Mouse (Mus musculus) adrenal gland, postnatal 14 days (tissue): Measurements from ENCODE around the gene Gm49378. TPM values are rescaled to one million over a fixed set of nuclear protein-coding genes. Genes with fewer than 3 reads are reported as not detected.
A peak's percentile ranks its signal among the peaks of the same experiment; 100 is the strongest.

ENCODE experiments used
- DNase-seq: peaks from one replicate; pipeline ENCODE4 v3.0.0; 2021; ENCODE audit warnings: mixed read lengths
- long read RNA-seq, 2 experiments: library from polyadenylated mRNA; stranded (forward); transcript quantifications; one replicate each; pipeline ENCODE4 v2.0.0; 2021
- total RNA-seq: library from RNA; stranded (reverse); gene quantifications from 2 replicates; pipeline ENCODE4 v1.2.3, GENCODE M21; 2021

Gm49378 gene
- 2.4 and 3.9 TPM in 2 replicates for total RNA-seq
- long read RNA-seq, experiment 1: 0 reads
- long read RNA-seq, experiment 2: 0 reads

DNA sequence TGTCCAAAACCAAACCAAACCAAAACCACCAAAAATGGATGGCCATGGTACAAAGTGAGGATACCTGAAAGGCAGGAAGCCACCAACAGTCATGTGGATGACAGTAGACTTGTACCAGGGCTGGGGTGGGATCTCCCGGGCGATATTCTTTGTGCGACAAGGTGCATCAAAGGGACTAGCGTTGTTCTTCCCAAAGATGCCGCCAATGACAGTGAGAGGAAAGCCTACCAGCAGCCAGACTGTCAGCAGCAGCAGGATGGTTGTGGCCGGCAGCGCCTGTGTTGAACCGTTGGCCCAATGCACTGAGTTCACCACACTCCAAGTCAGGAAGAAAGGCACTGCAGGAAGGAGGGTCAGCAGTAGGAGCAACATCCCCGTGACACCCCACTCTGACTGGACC, at the start of gene Gm49378:
TSS of gene Gm49378 (minus strand) at position 101 of the 400 bp plus-strand sequence.
- no peak for DNase-seq

DNA sequence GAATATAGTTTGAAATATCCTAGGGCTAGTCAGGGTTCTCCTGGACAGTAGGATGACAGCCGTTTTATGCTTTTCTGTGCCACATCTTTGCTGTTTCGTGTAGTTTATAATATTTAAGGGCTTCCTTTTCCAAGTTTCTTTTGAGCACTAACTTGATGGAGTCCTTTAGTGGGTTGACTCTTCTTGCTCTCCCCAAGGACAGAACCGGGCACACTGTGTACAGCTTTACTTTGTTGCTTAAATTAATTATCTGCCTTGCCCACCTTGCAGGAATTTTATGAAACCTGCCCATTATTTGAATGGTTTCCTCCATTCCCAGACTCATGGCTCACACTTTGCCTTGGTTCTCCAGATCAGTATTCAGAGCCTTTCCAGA, 44.4 kb upstream of the Gm49378 start:
- no peak for DNase-seq

DNA sequence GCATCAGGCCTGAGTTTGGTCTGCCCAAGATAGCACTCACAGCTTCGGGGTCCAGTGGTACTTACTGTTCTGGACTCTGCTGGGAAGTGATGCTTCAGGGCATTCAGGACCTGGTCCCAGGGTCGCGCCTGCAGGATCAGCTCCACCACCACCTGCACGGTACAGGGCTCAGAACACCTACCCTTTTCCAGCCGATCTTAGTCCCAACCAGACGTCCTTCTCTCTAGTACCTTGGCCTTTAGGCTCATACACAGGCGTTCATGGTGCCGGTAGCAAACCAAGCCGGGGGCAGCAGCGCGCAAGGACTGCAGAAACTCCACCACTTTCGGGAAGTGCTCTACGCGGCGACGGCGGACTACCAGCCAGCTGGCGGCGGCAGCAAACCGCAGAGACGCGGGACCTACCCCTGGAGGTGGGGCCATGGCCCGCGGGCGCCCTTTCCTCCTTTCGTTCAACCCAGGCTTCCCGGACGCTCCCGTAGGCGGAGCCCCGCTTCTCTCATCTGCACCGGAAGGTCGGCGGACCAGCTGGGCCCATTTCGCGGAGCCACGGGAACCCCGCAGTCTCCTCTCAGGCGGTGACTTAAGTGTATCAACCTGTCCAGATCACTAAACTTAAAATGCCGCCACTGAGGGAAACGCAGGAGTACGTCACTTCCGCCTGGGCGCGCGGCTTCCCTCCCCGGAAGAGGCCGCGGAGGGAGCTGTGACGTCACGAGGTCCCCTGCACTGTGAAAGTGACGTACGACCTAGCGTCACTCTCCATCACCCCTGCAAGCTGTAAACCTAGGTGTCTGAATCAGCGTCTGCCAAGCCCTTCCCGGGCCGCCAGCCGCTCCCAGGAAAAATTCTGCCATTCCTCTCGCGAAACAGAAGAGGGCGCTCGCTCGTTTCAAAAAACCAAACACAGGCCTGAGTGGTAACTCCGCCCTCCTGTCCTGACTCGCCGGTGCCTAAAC, 43.7 kb upstream of the Gm49378 start, which contains the start of gene Tinf2:
TSS of gene Tinf2 (minus strand) at position 661 of the 958 bp plus-strand sequence.
- peak; percentile 95 for DNase-seq

DNA sequence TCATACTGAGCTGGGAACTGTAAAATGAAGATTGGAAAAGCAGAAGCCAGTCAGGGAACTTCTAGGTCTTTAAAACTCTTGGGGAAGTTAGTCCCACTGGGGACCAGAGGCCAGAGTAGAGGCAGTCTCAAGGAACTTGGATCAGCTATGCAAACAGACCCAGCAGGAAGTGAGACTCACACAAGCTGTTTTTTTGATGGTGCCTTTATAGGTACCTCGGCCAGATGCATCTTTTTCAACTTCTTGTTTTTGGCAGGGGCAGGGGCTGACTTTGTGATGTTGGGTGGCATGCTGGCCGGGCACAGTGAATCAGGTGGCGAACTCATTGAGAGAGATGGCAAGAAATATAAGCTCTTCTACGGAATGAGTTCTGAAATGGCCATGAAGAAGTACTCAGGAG, 39.9 kb upstream of the Gm49378 start:
- no peak for DNase-seq

DNA sequence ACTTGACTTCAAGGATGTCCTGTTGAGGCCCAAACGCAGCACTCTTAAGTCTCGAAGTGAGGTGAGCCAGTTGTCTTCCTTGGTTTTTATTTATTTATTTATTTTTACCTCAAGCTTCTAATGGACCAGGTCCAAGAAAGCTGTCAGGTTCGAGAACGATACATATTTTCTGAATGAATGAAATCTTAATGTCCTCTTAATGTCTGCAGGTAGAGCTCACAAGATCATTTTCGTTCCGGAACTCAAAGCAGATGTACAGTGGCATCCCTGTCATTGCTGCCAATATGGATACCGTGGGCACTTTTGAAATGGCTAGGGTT, 35.0 kb upstream of the Gm49378 start:
- DNase-seq: no peak

DNA sequence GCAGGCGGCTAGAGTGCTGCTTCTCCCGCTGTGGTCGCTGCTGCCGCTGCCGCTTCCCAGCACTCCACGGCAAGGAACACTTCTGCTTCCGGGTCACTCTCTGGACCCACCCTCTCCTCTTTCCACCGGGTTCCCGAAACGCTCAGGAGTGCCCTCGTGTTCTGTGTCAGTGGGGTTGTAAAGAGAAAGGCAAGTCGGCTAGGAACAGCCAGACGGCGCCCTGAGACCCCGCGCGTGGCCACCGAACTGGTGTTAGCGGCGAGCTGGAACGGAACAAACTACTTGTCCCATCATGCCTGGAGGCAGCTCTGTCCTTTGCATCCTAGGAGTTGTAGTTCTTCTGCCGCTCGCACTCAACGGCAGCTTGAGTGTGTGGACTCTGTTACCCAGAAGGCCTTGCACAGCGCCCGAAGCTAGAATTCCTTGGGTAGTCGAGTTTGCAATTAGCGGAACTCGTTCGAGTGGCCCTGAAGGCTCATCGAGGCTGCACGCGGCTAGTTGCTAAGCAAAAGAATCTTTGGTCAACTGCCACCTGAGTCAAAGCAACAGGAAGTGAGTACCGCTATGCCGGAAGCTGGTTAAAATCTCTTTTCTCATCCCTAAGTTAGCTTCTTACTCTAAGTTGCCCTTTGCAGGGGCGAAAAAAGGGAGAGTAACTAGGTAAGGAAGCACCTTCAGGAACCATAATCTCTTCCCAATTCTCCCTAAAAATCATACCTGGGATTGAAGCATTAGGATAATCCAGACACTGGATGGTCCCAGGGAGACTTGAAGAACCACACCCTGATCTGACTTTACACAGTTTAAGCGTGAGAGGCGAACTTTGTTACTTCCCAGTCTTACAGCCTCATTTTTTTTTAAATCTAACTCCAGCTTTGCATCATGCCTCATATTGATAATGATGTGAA, 34.4 kb upstream of the Gm49378 start, which contains the start of the genes Gmpr2 and Nedd8:
TSS of gene Gmpr2 (plus strand) at position 109 of the 908 bp plus-strand sequence.
TSS of gene Nedd8 (minus strand) at position 292 of the 908 bp plus-strand sequence.
- peak; percentile 93 for DNase-seq

DNA sequence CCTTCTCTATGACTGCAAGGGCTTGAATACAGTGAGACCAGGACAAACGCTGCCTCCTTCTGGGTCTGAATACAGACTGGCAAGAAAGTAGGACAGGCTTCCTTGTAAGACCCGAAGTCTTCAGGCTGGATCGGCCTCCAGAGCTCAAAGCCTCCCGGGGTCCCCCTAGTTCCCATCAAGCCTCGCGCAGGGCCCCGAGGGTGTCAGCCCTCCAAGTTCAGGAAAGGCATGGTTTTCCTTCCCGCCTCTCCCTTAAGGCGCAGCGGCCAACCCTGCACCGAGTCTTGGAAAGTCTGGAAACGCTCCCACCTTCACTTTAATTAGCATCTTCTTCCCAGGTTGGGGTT, 33.8 kb upstream of the Gm49378 start:
- DNase-seq: no peak

DNA sequence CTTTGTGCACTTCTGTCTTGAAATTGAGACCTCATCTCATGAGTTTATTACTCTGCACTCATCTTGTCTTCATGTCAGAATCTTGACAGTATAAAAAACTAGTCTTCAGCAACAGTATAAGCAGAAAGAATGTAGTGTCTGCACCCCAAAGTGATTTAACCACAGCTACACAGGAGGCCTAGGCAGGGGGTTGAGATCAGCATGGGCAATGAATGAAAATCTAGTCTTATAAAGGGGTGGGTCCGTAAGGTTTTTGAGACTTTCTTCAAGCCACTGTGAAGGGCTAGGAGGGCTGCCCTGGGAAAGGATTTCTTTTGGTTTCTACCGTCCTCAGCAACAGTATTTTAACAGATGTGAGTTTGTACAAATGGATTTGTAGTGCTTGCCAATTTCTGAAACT, 22.9 kb upstream of the Gm49378 start:
- no peak for DNase-seq

DNA sequence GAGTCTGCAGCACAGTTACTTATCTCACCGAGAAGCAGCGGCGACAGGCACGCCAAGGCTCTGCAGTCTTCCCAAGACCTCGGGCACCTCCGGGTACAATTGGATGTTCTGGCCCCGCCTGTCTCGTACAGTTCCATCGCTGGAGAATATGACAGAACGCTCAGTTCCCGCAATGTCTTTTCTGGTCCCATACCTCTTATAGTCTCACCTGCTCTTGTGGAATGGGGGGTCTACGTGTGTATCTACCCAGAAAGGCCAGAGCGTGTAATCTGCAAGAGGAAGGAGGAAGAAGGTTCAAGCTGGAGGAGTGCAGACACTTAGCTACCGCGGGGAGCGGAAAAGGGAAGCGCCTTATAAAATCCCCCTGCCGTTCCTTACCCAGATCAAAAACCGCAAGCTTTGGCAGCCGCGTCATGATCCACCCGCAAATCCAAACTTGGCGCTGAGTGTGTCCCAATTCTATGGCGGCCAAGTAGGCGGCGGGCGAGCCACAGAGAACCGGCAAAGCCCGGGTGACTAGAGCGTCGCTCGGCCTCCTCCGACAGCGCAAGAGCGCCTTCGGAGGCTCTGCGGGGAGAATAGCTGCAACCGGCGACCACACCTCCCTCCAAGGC, 22.4 kb upstream of the Gm49378 start, which contains the start of gene Mdp1:
TSS of gene Mdp1 (minus strand) at position 549 of the 614 bp plus-strand sequence.
- DNase-seq: peak; percentile 91

DNA sequence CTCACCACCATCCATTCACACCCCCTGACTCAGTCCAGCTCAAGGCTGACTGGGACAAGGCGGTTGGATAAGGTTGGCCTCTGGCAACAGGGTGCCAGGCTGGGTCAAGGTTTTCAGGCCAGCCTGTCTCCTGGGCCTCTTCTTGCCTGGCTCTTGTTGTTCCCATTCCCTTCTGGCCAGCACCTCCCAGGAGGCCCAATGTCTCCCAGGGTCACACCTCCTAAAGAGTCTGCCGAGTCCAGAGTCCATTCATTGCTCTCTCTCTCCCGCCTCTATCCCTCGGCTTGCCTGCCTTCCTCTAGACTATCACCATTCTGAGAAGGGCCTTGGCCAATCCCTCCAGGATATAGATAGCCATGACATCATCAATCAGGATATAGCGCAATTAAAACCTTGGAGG, 20.3 kb upstream of the Gm49378 start:
- DNase-seq: peak; percentile 81

DNA sequence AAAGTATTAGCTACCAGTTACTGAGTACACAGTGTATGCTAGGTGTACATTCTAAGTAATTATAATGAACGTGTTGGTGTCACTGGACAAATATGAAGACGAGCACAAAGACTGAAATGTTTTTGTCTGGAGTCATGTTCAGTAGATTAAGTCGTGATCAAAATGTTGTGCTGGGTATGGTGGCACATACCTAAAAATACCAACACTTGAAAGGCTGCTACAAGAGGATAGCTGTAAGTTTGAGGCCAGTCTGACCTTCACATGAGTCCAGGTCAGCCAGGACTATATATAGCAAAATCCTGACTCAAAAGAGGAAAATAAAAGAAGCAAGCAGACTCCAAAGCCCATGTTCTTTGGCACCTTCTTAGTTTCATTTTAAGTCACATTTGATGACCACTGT, 19.2 kb upstream of the Gm49378 start:
- no peak for DNase-seq

DNA sequence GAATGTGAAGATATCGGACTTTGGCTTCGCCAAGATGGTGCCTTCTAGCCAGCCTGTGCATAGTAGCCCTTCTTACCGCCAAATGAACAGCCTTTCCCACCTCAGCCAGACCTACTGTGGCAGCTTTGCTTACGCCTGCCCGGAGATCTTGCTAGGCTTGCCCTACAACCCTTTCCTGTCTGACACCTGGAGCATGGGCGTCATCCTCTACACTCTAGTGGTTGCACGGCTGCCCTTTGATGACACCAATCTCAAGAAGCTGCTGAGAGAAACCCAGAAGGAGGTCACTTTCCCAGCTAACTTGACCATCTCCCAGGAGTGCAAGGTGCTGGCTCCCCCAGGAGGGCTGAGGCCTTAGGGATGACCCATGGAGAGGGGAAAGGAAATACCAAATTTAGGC, 13.8 kb upstream of the Gm49378 start:
- DNase-seq: no peak

DNA sequence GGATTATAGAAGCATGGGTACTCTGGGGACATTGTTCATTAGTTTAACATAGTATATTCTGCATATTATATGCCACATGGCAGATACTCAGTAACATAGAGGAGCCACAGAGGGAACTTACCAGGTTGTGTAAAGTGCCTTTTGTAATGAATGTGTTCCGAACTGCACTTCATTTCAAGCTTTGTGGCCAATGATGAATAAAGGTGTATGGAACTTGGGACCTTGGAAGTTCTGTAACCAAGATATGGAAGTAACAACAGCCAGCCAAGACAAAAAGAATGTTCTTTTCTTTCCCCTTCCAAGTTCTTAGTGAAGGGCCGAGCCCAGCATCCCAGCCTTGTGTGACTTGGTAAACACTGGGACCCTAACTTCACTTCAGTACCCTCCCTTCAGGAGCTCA, 12.2 kb upstream of the Gm49378 start, which contains the start of gene Tssk4:
TSS of gene Tssk4 (plus strand) at position 301 of the 400 bp plus-strand sequence.
- DNase-seq: no peak

DNA sequence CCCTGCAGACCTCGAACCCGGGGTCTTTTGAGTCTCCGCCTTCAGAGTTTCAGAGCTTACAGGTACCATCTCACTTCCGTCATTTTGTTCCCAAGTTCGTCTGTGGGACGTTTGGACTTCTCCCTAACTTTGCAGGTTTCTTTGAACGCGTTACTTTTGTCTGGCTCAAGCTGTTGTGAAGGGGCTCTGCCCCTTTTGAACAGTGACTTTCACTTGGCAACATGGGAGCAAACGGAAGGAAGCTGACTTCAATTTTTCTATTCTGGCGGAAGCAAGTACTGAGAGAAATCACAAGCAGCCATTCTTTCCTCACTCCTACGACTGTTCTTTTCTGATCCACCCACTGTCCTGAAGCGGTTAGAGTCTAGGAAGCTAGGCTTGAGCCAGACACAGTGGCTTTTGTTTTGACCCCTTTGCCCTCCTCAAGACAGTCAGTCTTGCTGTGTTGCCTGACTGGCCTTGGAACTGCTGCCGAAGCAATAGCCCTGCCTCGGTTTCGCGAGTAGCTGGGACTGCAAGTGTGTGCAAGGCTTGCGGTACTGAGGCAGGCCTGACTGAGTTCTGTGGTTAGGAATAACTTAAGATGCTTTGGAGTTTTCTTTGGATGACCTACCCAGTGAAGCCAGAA, 6.7 kb upstream of the Gm49378 start:
- DNase-seq: peak; percentile 38

DNA sequence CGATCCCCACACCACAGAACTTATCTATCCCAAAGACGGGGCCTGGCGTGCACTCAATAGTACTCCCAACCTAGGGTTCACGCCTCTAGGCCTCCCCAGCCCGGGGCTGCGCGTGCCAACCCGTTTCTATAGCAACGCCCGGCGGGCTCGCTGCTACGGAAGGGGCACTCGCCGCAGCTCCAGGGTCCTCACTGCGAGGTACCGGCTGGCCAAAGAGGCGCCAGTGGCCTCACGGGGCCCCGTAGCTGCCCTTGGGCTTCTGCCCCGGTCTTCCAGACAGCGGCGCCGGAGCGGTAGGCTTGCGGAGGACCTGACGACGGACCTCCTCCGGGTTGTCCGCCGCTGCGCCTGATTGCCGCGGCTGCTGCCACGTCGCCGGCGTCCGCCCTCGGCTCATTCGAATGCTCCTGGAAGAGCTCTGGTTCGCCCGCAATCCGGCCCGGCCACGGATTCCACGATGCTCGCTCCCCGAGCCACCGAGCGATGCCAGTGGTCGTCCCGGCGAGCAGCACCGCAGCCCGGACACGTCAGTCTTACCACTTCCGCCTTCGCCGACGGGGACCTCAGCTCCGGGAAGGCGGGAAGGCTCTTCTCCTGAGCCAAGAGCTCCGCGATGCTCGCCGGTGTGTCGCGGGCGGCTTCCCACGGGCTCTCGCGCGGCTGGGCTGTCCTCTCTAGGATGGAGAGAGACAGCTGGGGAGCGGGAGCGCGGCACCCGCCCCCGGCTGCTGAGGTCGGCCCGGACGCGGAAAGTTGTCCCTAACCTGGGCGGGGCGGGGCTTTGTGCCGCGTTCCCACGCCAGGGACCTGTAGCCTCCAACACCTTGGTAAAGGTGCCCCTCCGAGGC, 5.6 kb upstream of the Gm49378 start, which contains the start of gene Tm9sf1:
TSS of gene Tm9sf1 (minus strand) at position 747 of the 848 bp plus-strand sequence.
- peak; percentile 90 for DNase-seq

DNA sequence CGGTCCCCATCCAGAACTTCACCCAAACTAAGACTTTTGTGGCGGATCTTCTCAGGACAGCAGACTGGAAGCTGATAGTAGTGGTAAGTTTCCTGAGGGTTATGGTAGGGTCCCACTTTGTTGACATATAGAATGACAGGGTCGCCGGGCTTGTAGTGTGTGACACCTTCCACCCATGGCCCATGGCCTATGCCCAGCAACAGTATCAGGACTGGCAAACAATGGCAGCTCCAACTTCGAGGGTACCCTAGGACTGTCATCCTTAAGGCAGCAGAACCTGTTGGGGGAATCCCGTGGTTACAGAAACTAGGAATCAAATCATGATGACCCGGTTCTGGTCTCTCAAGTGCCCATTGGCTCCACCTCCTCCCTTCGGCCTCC, 5.0 kb upstream of the Gm49378 start:
- no peak for DNase-seq

DNA sequence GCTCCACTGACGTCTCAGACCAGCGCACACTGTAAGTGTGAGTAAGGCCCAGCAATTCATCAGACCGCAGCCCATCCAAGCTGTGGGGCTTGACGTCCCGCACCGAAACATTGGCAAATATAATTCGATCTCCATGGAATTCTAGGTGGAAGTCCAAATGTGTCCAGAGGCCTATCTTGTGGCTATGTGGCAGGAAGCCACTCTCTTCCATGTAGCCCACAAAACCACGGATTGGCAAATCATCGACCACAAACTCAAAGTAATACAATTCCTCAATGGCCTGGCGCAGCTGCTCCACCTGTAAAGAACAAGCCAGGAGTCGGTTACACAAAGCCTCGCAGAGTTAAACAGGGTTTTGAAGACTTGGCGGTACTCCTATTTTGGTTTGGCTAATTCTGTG, 3.6 kb upstream of the Gm49378 start:
- no peak for DNase-seq

DNA sequence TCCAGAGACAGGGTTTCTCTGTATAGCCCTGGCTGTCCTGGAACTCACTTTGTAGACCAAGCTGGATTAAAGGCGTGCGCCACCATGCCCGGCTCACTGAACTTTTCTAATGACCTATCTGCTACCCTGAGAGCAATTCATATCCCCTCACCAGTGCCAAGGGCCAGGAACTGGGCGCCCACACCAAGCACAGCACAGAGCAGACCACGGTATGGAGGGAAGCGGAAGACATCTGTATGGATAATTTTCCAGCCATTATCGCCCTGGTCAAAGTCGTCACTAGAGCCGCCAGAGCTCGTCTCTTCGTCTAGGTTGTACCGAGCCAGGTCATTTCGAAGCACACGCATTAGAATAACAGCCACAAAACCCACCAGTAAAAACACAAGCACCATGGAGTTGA, 3.1 kb upstream of the Gm49378 start:
- no peak for DNase-seq

DNA sequence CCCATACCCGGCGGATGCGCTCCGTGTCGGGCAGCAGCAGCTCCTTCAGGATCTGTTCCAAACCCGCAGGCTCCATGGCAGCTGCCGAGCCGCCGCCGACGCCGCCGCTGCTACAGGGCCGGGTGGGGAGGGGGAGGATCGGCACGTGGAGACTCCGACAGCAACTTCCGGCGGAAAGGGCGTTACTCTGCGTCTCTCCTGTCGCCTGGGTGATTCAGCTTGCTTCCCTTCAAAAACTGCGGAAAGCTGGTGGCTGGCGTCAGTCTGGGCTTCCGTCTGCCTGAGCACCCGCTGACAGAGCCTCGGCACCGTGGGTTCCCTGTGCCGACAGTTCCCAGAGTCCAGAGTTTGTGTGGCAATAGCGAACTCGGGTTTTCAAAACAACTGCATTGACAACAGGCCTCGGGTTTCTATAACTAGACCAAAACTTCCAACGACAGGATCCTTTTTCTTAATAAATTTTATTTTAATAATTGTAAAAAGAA, 2.1 kb downstream of the Gm49378 start, which contains the start of gene Ipo4:
TSS of gene Ipo4 (minus strand) at position 435 of the 485 bp plus-strand sequence.
- DNase-seq: peak; percentile 94

DNA sequence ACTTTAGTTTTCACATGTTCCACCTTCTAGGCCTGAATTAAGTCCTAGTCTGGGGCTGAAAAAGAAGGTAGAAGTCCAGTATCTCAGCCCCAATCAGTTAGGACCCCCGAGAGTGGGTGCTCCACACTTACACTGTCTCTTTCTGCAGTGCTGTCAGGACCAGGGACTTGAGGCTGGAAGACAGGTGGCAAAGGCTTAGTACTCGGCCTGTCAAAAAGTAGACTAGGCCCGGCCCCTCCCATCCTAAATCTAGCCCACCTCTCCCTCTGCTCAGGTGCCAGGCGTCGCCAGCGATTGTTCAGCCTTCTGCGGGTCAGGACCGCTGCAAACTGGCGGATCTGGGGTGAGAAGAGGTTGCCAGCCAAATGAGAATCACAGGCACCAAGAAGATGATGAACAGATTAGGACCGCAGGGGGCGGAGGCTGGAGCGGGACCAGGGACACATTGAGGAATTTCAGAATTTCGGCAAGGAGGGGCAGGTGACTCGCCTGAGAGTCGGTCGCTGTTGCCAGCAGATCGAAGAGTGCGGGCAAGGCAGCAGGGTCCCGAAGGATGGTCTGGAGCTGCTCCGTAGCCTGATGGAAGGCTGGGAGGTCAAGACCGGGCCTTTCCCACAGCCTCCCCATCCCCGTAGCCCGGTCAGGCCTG, 2.7 kb downstream of the Gm49378 start:
- DNase-seq: peak; percentile 73
